Mouse (Mus musculus) splenic B cell, adult 2 months (primary cell): ENCODE data around the gene Xpc.

Source experiments
- DNase-seq: peaks from one replicate; pipeline ENCODE4 v3.0.0-alpha.2; 2011; ENCODE audit warnings: low read depth, low spot score
- H3K27me3 ChIP-seq: 2 replicates; pipeline ENCODE4 v1.6.1; 2012; ENCODE audit warnings: mild to moderate bottlenecking, low read length, moderate library complexity, mixed read lengths; ENCODE audit not compliant: control insufficient read depth, poor library complexity, insufficient read depth, severe bottlenecking
- H3K36me3 ChIP-seq: 2 replicates; pipeline ENCODE4 v1.6.1; 2012; ENCODE audit warnings: mild to moderate bottlenecking, low read length, moderate library complexity, mixed read lengths; ENCODE audit not compliant: control insufficient read depth, poor library complexity, insufficient read depth, severe bottlenecking

Xpc gene

DNA sequence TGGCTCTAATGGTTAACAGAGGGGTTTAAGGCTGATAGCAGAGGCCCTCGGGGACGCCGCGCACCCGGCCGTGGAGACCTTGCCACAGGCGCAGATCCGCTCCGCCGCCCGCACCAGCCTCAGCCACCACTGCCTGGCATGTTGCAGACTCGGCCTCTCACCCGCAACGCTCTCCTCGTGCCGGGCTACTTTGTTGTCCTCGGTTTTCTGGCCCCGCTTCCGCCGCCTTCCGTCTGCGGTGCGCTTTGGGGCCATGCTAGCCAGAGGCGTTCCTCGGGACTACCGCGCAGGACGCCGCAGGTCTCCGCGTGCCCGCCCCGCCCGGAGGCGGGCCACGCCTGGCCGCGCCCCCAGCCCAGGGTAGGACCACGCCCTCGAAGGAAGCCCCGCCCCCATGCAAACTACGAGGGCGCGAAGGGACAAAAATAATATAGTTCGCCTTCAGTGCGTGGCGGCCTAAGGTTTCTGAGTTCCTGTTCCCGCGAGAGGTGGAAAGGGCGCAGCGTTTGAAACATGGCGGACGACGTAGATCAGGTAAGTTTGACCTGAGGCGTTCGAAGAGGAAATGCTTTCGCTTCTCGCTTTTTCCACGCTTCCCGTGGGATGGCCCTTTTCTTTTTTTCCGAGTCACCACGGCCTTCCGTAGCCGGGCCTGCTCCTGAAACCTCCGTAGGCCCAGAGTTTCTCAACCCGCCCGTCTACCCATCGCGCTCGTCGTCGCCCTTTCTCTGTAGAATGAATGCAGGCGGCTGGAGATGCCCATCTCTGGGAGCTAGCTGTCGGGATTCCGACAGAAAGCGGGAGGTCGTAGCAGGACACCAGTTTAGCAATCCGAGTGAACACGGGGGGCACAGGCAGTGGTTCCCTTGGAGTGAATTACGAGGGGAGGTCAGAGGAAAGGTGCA, at the start of gene Xpc, which contains the start of gene Lsm3:
Xpc (minus strand) TSS at position 344 of the 905 bp plus-strand sequence.
Lsm3 (plus strand) TSS at position 384 of the 905 bp plus-strand sequence.
- H3K36me3 ChIP-seq: no peaks in the 10 kb centered on the region; the same call in 1 of the 2 replicates
- DNase-seq: peak; percentile 98
- H3K27me3 ChIP-seq: no peaks in the 10 kb centered on the region

GRCm38 (mm10) chr6:91563031-91563430, 47.3 kb upstream of the Xpc start:
- H3K36me3 ChIP-seq: no peaks in the 10 kb centered on the region
- DNase-seq: no peak
- H3K27me3 ChIP-seq: no peaks in the 10 kb centered on the region

DNA sequence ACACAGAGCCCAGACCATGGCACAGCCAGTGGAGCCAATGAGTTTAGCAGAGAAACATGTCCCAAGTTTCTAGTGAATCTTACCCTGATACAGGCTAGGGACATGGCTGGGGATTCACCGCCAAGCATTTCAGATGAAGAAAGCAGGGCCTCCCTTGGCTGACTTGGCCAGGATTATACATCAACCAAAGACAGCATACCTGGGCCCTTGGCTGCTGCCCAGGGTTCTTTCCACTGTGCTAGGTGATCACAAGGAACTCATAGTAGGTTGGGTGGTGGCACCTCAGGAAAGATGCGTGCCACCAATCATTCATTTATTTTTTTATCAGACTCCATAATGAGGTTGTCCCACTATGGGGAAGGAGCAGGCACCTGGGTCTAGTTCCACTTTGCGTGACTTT, 44.5 kb upstream of the Xpc start:
- Histone ChIP-seq H3K36me3 (no peaks in the 10 kb centered on the region), H3K27me3 (no peaks in the 10 kb centered on the region)
- DNase-seq: no peak

GRCm38 (mm10) chr6:91559371-91559770, 43.7 kb upstream of the Xpc start:
- Histone ChIP-seq H3K36me3 (no peaks in the 10 kb centered on the region), H3K27me3 (no peaks in the 10 kb centered on the region)
- DNase-seq: no peak

GRCm38 (mm10) chr6:91558565-91558964, 42.9 kb upstream of the Xpc start:
- H3K27me3 ChIP-seq: no peaks in the 10 kb centered on the region
- no peak for DNase-seq
- H3K36me3 ChIP-seq: no peaks in the 10 kb centered on the region

GRCm38 (mm10) chr6:91552693-91553092, 37.0 kb upstream of the Xpc start:
- no peaks in the 10 kb centered on the region for H3K36me3 ChIP-seq
- H3K27me3 ChIP-seq: no peaks in the 10 kb centered on the region
- DNase-seq: no peak

DNA sequence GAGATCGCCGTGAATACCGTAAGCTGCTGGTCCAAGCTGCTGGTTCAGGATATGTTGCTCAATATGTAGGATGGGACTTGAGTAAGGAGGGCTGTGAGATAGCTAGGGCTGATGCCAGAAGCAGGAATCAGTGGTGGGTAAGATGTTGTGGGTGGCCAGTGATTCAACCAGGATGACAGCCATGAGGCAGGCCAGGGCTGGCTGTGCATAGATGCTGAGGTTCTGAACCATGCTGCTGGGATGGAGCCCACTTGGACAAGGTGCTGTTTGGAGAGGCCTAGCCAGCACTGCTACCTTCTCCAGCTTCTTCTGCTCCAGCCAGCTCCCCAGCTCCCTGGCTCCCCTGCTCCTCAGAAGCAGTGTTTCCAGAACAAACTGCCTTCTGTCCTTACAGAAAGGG, 36.0 kb upstream of the Xpc start:
- Histone ChIP-seq H3K27me3 (no peaks in the 10 kb centered on the region), H3K36me3 (no peaks in the 10 kb centered on the region)
- no peak for DNase-seq

DNA sequence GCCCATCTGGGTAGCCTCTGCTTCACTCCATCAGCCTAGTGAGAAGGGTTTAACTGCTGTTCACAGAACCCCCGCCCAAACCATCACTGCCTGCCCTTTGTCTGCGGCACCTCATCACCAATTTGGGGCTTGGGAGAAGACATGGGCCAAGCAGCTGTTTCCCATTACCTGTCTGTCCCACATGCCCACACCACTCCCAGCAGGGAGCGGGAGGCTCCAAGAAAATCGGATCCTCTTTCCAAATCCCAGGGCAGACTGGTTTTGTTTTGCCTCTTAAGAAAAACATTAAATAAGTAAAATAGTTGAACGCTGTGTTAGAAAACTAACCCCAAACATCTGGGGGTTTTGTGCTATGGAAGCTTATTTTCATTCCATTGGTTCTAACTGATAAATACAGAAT, 33.9 kb upstream of the Xpc start:
- Histone ChIP-seq H3K36me3 (no peaks in the 10 kb centered on the region), H3K27me3 (no peaks in the 10 kb centered on the region)
- no peak for DNase-seq

DNA sequence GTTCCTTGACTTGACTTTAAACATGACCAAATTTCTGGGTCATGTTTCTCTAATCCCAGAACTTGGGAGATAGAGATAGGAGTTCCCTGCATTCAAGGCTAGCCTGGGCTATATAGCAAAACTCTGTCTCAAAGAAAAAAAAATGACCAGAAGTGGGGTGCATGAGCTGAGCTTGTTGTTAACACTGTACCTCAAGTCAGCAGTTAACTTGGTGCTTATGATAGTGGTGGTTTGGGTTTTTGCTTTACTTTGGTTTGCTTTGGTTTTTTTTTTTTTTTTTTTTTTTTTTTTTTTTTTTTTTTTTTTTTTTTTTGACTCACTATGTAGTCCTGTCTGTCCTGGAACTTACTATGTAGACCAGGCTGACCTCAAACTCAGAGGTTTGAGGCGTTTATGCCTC, 31.6 kb upstream of the Xpc start:
- H3K27me3 ChIP-seq: no peaks in the 10 kb centered on the region

GRCm38 (mm10) chr6:91546241-91546884, 30.7 kb upstream of the Xpc start:
- DNase-seq: no peak
- no peaks in the 10 kb centered on the region for H3K27me3 ChIP-seq
- no peaks in the 10 kb centered on the region for H3K36me3 ChIP-seq

More for the DNA sequence above, 31.6 kb upstream of the Xpc start:
- DNase-seq: no peak
- H3K36me3 ChIP-seq: no peaks in the 10 kb centered on the region

DNA sequence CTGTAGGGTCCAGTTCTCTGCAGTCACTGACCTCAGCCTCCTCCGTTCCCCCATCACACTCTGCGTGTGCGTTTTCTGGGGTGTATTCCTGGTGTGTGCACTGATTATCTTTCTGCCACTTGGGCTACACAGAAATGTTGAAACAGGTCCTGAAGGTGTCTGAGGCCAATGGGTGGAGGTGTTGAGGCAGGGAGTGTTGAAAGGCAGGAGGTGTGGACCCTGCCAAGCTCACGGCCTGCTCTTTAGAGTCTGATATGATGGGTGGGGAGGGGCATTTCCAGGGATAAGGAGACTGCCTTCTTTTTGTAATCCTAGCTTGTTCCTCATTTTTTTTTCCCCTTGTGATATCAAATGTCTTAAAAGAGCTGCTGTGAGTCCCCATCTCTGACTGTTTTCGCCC, 27.4 kb upstream of the Xpc start:
- H3K27me3 ChIP-seq: no peaks in the 10 kb centered on the region
- no peaks in the 10 kb centered on the region for H3K36me3 ChIP-seq
- no peak for DNase-seq

GRCm38 (mm10) chr6:91541276-91541675, 25.6 kb upstream of the Xpc start:
- DNase-seq: no peak
- Histone ChIP-seq H3K36me3 (no peaks in the 10 kb centered on the region), H3K27me3 (no peaks in the 10 kb centered on the region)

GRCm38 (mm10) chr6:91536047-91536765, 20.5 kb upstream of the Xpc start:
- no peak for DNase-seq
- Histone ChIP-seq H3K27me3 (no peaks in the 10 kb centered on the region), H3K36me3 (no peaks in the 10 kb centered on the region)

DNA sequence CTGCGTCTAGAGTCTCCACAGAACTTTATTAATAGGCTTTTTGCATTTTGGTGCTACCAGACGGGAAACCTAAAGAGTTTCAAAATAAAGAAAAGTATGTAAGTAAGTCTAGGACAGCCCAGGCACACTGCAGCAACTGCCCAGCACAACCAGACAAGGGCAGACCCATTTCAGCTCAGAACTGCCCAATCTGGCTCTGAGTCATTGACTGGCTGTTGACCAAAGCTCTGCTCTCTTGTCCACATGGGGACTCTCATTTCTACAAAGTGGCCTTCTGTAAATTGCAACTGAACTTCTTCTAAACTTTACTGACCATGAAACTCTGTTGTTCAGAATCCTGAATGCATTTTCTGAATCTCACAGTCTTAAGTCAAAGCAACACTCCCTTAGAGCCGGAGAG, 19.5 kb upstream of the Xpc start:
- H3K36me3 ChIP-seq: no peaks in the 10 kb centered on the region
- H3K27me3 ChIP-seq: no peaks in the 10 kb centered on the region
- no peak for DNase-seq

- DNase-seq: no peak
- no peaks in the 10 kb centered on the region for H3K36me3 ChIP-seq
- no peaks in the 10 kb centered on the region for H3K27me3 ChIP-seq
These were observed 18.6 kb upstream of the Xpc start for GRCm38 (mm10) chr6:91534268-91534667.
